Mouse (Mus musculus): ENCODE data around the gene Ddx56. TPM values are rescaled to one million over a fixed set of nuclear protein-coding genes. Genes with fewer than 3 reads are reported as not detected.
"Not testable (repeated sequence)": the region's sequence is repeated elsewhere in the genome, so short reads cannot be mapped to it uniquely, and the experiment has no call there.

Gene Ddx56
- polyA plus RNA-seq, 1 experiment from 2014 or later = 106 TPM

GRCm38 (mm10) chr11:6273607-6274006 lies 6.0 kb upstream of the Ddx56 start:
- H3K9me3 ChIP-seq (ENCODE audit: low read length) = no peaks in the 10 kb centered on the region
- H3K4me2 ChIP-seq (replicated peaks; ENCODE audit: low read depth, low read length) = peak overlapping the region; percentile 90
- H3K36me3 ChIP-seq (ENCODE audit: insufficient read depth, low read length) = peaks cover 10% of the 10 kb centered on the region; the same call in 1 of the 2 replicates
- H3K4me3 ChIP-seq (ENCODE audit: low read length) = peak overlapping the region; percentile 94
- WGBS = 35% methylated on average over 11 of the region's 11 CpGs
- peak overlapping the region; percentile 93 for H3K9ac ChIP-seq (replicated peaks; ENCODE audit: low read length)
- peaks cover 18% of the 10 kb centered on the region for H3K4me1 ChIP-seq (ENCODE audit: insufficient read depth, low read length)
- no peak for ATAC-seq (ENCODE audit: low FRiP score, low TSS enrichment)
- no peak overlapping the region for H3K27ac ChIP-seq (ENCODE audit: low read length)
- H3K27me3 ChIP-seq (ENCODE audit: insufficient read depth, low read length) = no peaks in the 10 kb centered on the region

- Histone ChIP-seq H3K36me3 (ENCODE audit: insufficient read depth, low read length) (peaks cover 46% of the 10 kb centered on the region), H3K27me3 (ENCODE audit: insufficient read depth, low read length) (no peaks in the 10 kb centered on the region), H3K9ac (replicated peaks; ENCODE audit: low read length) (peak overlapping the region; percentile 81), H3K4me3 (ENCODE audit: low read length) (peak overlapping the region; percentile 95), H3K27ac (ENCODE audit: low read length) (no peak overlapping the region), H3K4me1 (ENCODE audit: insufficient read depth, low read length) (peaks cover 8% of the 10 kb centered on the region), H3K4me2 (replicated peaks; ENCODE audit: low read depth, low read length) (peak overlapping the region; percentile 87), H3K9me3 (ENCODE audit: low read length) (no peaks in the 10 kb centered on the region)
- no peak for ATAC-seq (ENCODE audit: low FRiP score, low TSS enrichment)
- 73% methylated on average over 9 of the region's 9 CpGs for WGBS
Measured at GRCm38 (mm10) chr11:6266621-6267020, 951 bp downstream of the Ddx56 start.

DNA sequence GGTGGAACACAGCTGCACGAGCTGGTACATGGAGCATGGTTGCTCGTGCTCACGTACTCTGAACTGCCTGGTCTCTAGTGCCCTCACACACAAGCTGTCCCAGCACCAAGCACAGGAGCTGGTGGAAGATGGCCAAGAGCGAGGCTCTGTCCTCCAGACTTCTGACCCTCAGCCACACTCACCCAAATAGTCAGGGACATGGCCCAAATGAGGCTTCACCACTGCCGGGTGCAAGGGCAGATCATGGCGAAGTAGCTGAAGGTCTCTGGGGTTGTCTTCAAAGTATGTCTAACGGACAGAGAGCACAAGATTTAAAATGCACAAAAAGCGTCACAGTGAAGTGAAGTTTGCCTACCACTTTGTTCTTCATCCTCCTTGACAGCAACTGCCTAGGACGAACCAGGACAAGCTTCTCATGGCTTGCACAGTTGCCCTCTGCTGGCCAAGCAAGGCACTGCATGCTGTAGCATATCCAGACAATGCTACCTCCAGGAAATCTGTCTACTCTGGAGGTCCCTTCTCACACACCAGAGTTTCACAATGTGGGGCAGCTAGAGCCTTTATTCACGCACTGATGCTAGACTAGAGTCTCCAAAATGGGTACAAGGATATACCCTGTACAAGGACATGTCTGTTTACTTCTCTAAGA lies 6.0 kb downstream of the Ddx56 start:
- Histone ChIP-seq H3K36me3 (ENCODE audit: insufficient read depth, low read length) (peaks cover 81% of the 10 kb centered on the region), H3K27ac (ENCODE audit: low read length) (no peak overlapping the region), H3K4me2 (replicated peaks; ENCODE audit: low read depth, low read length) (no peak overlapping the region), H3K27me3 (ENCODE audit: insufficient read depth, low read length) (no peaks in the 10 kb centered on the region), H3K4me3 (ENCODE audit: low read length) (no peak overlapping the region), H3K9ac (replicated peaks; ENCODE audit: low read length) (no peak overlapping the region), H3K9me3 (ENCODE audit: low read length) (no peaks in the 10 kb centered on the region), H3K4me1 (ENCODE audit: insufficient read depth, low read length) (peaks cover 4% of the 10 kb centered on the region)
- WGBS = 78% methylated on average over 10 of the region's 10 CpGs
- ATAC-seq (ENCODE audit: low FRiP score, low TSS enrichment) = no peak

DNA sequence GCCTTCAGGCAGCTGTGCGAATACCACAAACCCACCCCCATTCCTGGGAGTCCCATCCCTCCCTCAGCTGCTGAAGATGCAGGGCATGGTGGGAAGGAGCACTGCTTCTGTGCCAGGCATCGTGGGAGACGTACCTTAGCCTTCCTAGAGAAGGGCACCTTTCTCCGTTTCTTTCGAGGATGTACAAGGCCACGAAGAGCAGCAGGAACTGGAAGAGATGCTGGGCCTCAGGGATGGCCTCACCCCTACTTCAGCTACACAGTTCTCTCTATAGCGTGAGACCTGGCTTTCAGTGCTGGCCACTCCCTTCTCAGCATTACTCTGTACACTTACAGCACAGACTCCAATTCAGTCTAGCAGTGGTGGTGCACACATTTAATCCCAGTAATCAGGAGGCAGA lies 8.2 kb downstream of the Ddx56 start:
- ATAC-seq (ENCODE audit: low FRiP score, low TSS enrichment) = no peak
- Histone ChIP-seq H3K9ac (replicated peaks; ENCODE audit: low read length) (no peak overlapping the region), H3K4me3 (ENCODE audit: low read length) (no peak overlapping the region), H3K36me3 (ENCODE audit: insufficient read depth, low read length) (peaks cover 64% of the 10 kb centered on the region), H3K4me2 (replicated peaks; ENCODE audit: low read depth, low read length) (no peak overlapping the region), H3K4me1 (ENCODE audit: insufficient read depth, low read length) (no peaks in the 10 kb centered on the region), H3K27ac (ENCODE audit: low read length) (no peak overlapping the region), H3K27me3 (ENCODE audit: insufficient read depth, low read length) (no peaks in the 10 kb centered on the region), H3K9me3 (ENCODE audit: low read length) (no peaks in the 10 kb centered on the region)
- WGBS = 95% methylated on average over 7 of the region's 7 CpGs

DNA sequence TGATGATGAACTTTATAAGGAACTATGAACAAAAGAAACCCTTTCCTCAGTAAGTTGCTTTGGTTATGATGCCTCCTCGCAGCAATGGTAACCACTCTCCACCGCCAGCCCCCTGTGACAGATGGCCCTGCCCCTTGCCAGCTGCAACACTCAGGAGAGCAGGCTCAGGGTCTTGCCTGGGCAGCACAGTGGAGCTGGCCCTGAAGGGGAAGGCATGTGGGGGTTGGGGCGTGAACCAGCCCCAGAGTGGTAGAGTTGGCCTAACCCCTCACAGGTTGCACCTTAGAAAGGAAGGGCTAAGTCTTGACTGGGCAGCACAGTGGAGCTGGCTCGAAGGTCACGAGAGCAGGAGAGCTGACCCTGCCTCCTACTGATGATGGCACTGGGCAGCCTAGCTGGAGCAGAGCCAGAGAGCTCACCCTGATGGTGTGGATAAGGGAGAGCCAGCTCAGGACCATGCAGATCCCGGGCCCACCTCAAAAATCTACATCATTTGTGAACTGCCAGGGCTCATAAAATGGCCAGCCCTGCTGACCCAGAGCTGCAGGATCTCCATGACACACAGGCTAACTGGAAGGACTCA lies 11.0 kb downstream of the Ddx56 start:
- peak; percentile 46 for ATAC-seq (ENCODE audit: low FRiP score, low TSS enrichment)
- Histone ChIP-seq H3K4me1 (ENCODE audit: insufficient read depth, low read length) (no peaks in the 10 kb centered on the region), H3K9me3 (ENCODE audit: low read length) (no peaks in the 10 kb centered on the region), H3K36me3 (ENCODE audit: insufficient read depth, low read length) (peaks cover 42% of the 10 kb centered on the region), H3K4me2 (replicated peaks; ENCODE audit: low read depth, low read length) (no peak overlapping the region), H3K27ac (ENCODE audit: low read length) (no peak overlapping the region), H3K27me3 (ENCODE audit: insufficient read depth, low read length) (no peaks in the 10 kb centered on the region), H3K4me3 (ENCODE audit: low read length) (no peak overlapping the region), H3K9ac (replicated peaks; ENCODE audit: low read length) (no peak overlapping the region)
- WGBS = 79% methylated on average over 6 of the region's 6 CpGs

GRCm38 (mm10) chr11:6254602-6255001 lies 13.0 kb downstream of the Ddx56 start:
- not testable (repeated sequence) for H3K4me1 ChIP-seq (ENCODE audit: insufficient read depth, low read length); H3K4me2 ChIP-seq (replicated peaks; ENCODE audit: low read depth, low read length); ATAC-seq (ENCODE audit: low FRiP score, low TSS enrichment); H3K9me3 ChIP-seq (ENCODE audit: low read length); H3K27ac ChIP-seq (ENCODE audit: low read length); H3K9ac ChIP-seq (replicated peaks; ENCODE audit: low read length); H3K27me3 ChIP-seq (ENCODE audit: insufficient read depth, low read length); H3K4me3 ChIP-seq (ENCODE audit: low read length)
- H3K36me3 ChIP-seq (ENCODE audit: insufficient read depth, low read length) = peaks cover 23% of the 10 kb centered on the region
- WGBS = 93% methylated on average over 2 of the region's 2 CpGs

DNA sequence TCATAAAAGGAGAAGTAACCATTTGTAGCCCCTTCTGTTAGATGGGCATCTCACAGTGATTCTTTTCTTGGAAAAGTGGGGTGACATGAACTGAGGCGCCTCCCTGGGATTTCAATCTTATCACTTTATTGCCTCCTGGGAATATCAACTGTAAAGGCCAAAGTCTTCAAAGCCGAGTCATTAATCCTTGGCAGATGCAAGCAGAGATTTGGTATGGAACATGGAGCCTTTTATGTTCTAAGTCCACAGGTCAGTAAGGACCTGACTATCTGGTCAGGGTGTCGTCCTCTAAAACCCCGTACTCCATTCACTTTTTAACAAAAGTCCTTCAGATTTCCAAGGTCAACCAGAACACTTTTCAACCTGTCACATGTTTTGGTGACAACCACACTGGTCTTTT lies 14.7 kb downstream of the Ddx56 start:
- no peaks in the 10 kb centered on the region for H3K4me1 ChIP-seq (ENCODE audit: insufficient read depth, low read length)
- H3K9me3 ChIP-seq (ENCODE audit: low read length) = no peaks in the 10 kb centered on the region
- no peaks in the 10 kb centered on the region for H3K27me3 ChIP-seq (ENCODE audit: insufficient read depth, low read length)
- no peak overlapping the region for H3K27ac ChIP-seq (ENCODE audit: low read length)
- no peak overlapping the region for H3K4me2 ChIP-seq (replicated peaks; ENCODE audit: low read depth, low read length)
- 86% methylated on average over 4 of the region's 4 CpGs for WGBS
- no peak overlapping the region for H3K4me3 ChIP-seq (ENCODE audit: low read length)
- no peak overlapping the region for H3K9ac ChIP-seq (replicated peaks; ENCODE audit: low read length)
- ATAC-seq (ENCODE audit: low FRiP score, low TSS enrichment) = no peak
- H3K36me3 ChIP-seq (ENCODE audit: insufficient read depth, low read length) = peaks cover 6% of the 10 kb centered on the region

DNA sequence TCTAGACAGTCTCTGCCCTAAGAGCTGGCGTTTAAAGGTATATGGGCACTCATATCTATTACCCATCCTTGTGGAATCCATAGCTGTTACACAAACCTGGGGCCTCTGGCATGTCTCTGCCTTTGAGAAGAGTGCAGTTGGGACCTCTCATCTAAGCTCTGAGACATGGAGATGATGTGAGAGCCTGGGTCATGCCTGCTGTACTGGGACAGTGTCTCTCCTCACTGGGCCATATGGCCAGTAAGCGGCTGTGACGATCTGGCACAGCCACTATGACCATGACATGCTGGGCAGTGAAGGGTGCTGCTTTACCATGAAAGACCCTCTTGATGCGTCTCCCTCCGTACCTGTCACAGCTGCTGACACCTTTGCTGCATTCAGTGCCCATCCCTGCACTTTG lies 15.3 kb downstream of the Ddx56 start:
- Histone ChIP-seq H3K4me2 (replicated peaks; ENCODE audit: low read depth, low read length) (no peak overlapping the region), H3K4me3 (ENCODE audit: low read length) (no peak overlapping the region), H3K27me3 (ENCODE audit: insufficient read depth, low read length) (no peaks in the 10 kb centered on the region), H3K9ac (replicated peaks; ENCODE audit: low read length) (no peak overlapping the region), H3K4me1 (ENCODE audit: insufficient read depth, low read length) (no peaks in the 10 kb centered on the region), H3K9me3 (ENCODE audit: low read length) (no peaks in the 10 kb centered on the region), H3K27ac (ENCODE audit: low read length) (no peak overlapping the region), H3K36me3 (ENCODE audit: insufficient read depth, low read length) (peaks cover under 1% of the 10 kb centered on the region; the same call in 1 of the 2 replicates)
- ATAC-seq (ENCODE audit: low FRiP score, low TSS enrichment) = no peak
- 90% methylated on average over 5 of the region's 5 CpGs for WGBS

DNA sequence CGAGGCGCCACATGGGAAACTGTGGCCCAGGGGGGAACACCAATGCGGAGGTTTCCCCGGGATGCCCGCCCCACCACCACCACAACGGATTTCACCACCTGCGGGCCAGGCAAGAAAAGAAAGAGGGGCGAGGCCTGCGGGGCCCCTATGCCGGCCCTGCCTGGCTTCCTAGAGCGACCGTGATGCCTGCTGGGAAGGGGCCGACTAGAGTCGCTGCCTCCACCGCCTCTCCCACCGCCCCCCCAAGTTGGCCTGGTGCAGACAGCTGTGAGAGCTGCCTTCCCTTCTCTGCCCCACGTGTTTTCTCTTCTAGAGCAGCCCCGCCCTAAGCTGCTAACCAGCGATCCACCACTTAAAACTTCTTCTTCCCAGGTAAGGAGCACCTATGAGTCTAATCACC lies 22.9 kb downstream of the Ddx56 start:
- H3K9me3 ChIP-seq (ENCODE audit: low read length) = no peaks in the 10 kb centered on the region
- ATAC-seq (ENCODE audit: low FRiP score, low TSS enrichment) = no peak
- H3K36me3 ChIP-seq (ENCODE audit: insufficient read depth, low read length) = no peaks in the 10 kb centered on the region
- WGBS = 58% methylated on average over 19 of the region's 19 CpGs
- no peaks in the 10 kb centered on the region for H3K27me3 ChIP-seq (ENCODE audit: insufficient read depth, low read length)
- H3K4me3 ChIP-seq (ENCODE audit: low read length) = no peak overlapping the region
- no peak overlapping the region for H3K4me2 ChIP-seq (replicated peaks; ENCODE audit: low read depth, low read length)
- H3K9ac ChIP-seq (replicated peaks; ENCODE audit: low read length) = no peak overlapping the region
- H3K4me1 ChIP-seq (ENCODE audit: insufficient read depth, low read length) = no peaks in the 10 kb centered on the region
- H3K27ac ChIP-seq (ENCODE audit: low read length) = no peak overlapping the region

GRCm38 (mm10) chr11:6233025-6233424 lies 34.5 kb downstream of the Ddx56 start:
- no peak overlapping the region for H3K27ac ChIP-seq (ENCODE audit: low read length)
- no peak overlapping the region for H3K4me2 ChIP-seq (replicated peaks; ENCODE audit: low read depth, low read length)
- peaks cover 16% of the 10 kb centered on the region for H3K9me3 ChIP-seq (ENCODE audit: low read length)
- no peaks in the 10 kb centered on the region for H3K27me3 ChIP-seq (ENCODE audit: insufficient read depth, low read length)
- ATAC-seq (ENCODE audit: low FRiP score, low TSS enrichment) = no peak
- H3K4me3 ChIP-seq (ENCODE audit: low read length) = no peak overlapping the region
- no peak overlapping the region for H3K9ac ChIP-seq (replicated peaks; ENCODE audit: low read length)
- 85% methylated on average over 4 of the region's 4 CpGs for WGBS
- H3K36me3 ChIP-seq (ENCODE audit: insufficient read depth, low read length) = no peaks in the 10 kb centered on the region
- no peaks in the 10 kb centered on the region for H3K4me1 ChIP-seq (ENCODE audit: insufficient read depth, low read length)

Measured in kidney, embryonic 16.5 days (tissue).